Mouse (Mus musculus) CH12.LX (cell line): ENCODE results near the gene Hsf4. TPM values are rescaled to one million over a fixed set of nuclear protein-coding genes. Genes with fewer than 3 reads are reported as not detected.

Source experiments
- DNase-seq: peaks from one replicate; pipeline ENCODE4 v3.0.0-alpha.2; 2013; ENCODE audit errors: extremely low read depth
- H3K27ac ChIP-seq: 2 replicates; pipeline ENCODE4 v1.5.1; 2012; ENCODE audit warnings: low read depth, mild to moderate bottlenecking, control low read depth, moderate library complexity; ENCODE audit not compliant: insufficient read depth
- H3K27me3 ChIP-seq: replicated peaks from 2 replicates; pipeline ENCODE3; 2012; ENCODE audit warnings: inconsistent platforms
- H3K36me3 ChIP-seq, 2 experiments: replicated peaks in 1 of 2; 2 replicates each; pipeline versions ENCODE3 to v1.6.1; 2012; ENCODE audit warnings: inconsistent platforms in 1 of 2, low read length in 1 of 2, mild to moderate bottlenecking in 1 of 2, mixed read lengths in 1 of 2, moderate library complexity in 1 of 2; ENCODE audit not compliant: control insufficient read depth in 1 of 2, insufficient read depth in 1 of 2
- H3K4me1 ChIP-seq, 2 experiments: 2 replicates each; pipeline ENCODE4 v1.6.1; 2012; ENCODE audit warnings: inconsistent platforms in 1 of 2, moderate library complexity in 1 of 2; ENCODE audit not compliant: insufficient read depth in 2 of 2, control insufficient read depth in 1 of 2
- H3K4me2 ChIP-seq: 2 replicates; pipeline ENCODE4 v1.6.1; 2012; ENCODE audit warnings: low read depth, mild to moderate bottlenecking, control low read depth; ENCODE audit not compliant: poor library complexity, insufficient read depth, severe bottlenecking
- H3K4me3 ChIP-seq, 3 experiments: fragments of 150-350 bp in 1 of 3; sonication (generic) in 1 of 3; replicated peaks in 1 of 3; 2 replicates each; pipeline versions ENCODE3 to v1.5.1; 2011 to 2012; ENCODE audit warnings: low read depth in 2 of 3, low read length in 2 of 3, mild to moderate bottlenecking in 2 of 3, moderate library complexity in 2 of 3, control low read depth in 1 of 3, improper control_type of control experiment in 1 of 3, inconsistent platforms in 1 of 3, mixed read lengths in 1 of 3; ENCODE audit not compliant: poor library complexity in 1 of 3
- H3K79me2 ChIP-seq: replicated peaks from 2 replicates; pipeline ENCODE4 v1.6.1; 2012; ENCODE audit warnings: mild to moderate bottlenecking, moderate library complexity; ENCODE audit not compliant: control insufficient read depth, poor library complexity, insufficient read depth, severe bottlenecking; ENCODE audit errors: extremely low read depth
- H3K9ac ChIP-seq: 2 replicates; pipeline ENCODE4 v1.6.1; 2012; ENCODE audit warnings: low read depth, mild to moderate bottlenecking, control low read depth, moderate library complexity; ENCODE audit not compliant: insufficient read depth
- H3K9me3 ChIP-seq: replicated peaks from 2 replicates; pipeline ENCODE3; 2012; ENCODE audit warnings: low read length, inconsistent platforms, mixed read lengths
- BHLHE40 ChIP-seq: IDR thresholded peaks from 2 replicates; pipeline ENCODE4 v1.6.1; 2011; ENCODE audit warnings: mild to moderate bottlenecking, low read depth, low read length, improper control_type of control experiment
- CHD2 ChIP-seq: IDR thresholded peaks from 2 replicates; pipeline ENCODE4 v1.6.1; 2011; ENCODE audit warnings: low read length, improper control_type of control experiment
- CTCF ChIP-seq, 2 experiments: IDR thresholded peaks in 1 of 2; conservative IDR thresholded peaks in 1 of 2; 2 replicates each; pipeline ENCODE4 v1.5.1; 2011 to 2012; ENCODE audit warnings: low read depth in 2 of 2, low read length in 2 of 2, improper control_type of control experiment in 1 of 2, inconsistent platforms in 1 of 2, mild to moderate bottlenecking in 1 of 2, moderate library complexity in 1 of 2
- E2F4 ChIP-seq: IDR thresholded peaks from 2 replicates; pipeline ENCODE4 v1.6.1; 2011; ENCODE audit warnings: low read depth, low read length, improper control_type of control experiment; ENCODE audit not compliant: insufficient replicate concordance
- EP300 ChIP-seq: IDR thresholded peaks from 2 replicates; pipeline ENCODE4 v1.6.1; 2011; ENCODE audit warnings: low read length, improper control_type of control experiment
- ETS1 ChIP-seq: conservative IDR thresholded peaks from 2 replicates; pipeline ENCODE4 v1.6.1; 2012; ENCODE audit warnings: low read depth, mild to moderate bottlenecking, inconsistent platforms, low read length, improper control_type of control experiment, moderate library complexity
- GABPA ChIP-seq: IDR thresholded peaks from 2 replicates; pipeline ENCODE4 v1.6.1; 2012; ENCODE audit warnings: low read depth, low read length, improper control_type of control experiment, inconsistent platforms; ENCODE audit not compliant: insufficient replicate concordance
- KAT2A ChIP-seq: IDR thresholded peaks from 2 replicates; pipeline ENCODE4 v1.6.1; 2012; ENCODE audit warnings: low read length, improper control_type of control experiment, inconsistent platforms; ENCODE audit not compliant: insufficient replicate concordance
- MAFK ChIP-seq: IDR thresholded peaks from 2 replicates; pipeline ENCODE4 v1.6.1; 2011; ENCODE audit warnings: low read length, improper control_type of control experiment; ENCODE audit not compliant: insufficient replicate concordance
- MAX ChIP-seq: IDR thresholded peaks from 2 replicates; pipeline ENCODE4 v1.6.1; 2011; ENCODE audit warnings: low read length, improper control_type of control experiment
- MYC ChIP-seq: IDR thresholded peaks from 2 replicates; pipeline ENCODE4 v1.6.1; 2011; ENCODE audit warnings: low read depth, mild to moderate bottlenecking, improper control_type of control experiment, low read length
- PAX5 ChIP-seq: IDR thresholded peaks from 2 replicates; pipeline ENCODE4 v1.6.1; 2012; ENCODE audit warnings: low read length, inconsistent platforms, mixed read lengths
- POLR2AphosphoS2 ChIP-seq: IDR thresholded peaks from 2 replicates; pipeline ENCODE4 v1.6.1; 2011; ENCODE audit warnings: low read depth, low read length, improper control_type of control experiment
- RCOR1 ChIP-seq: conservative IDR thresholded peaks from 2 replicates; pipeline ENCODE4 v1.6.1; 2012; ENCODE audit warnings: low read depth, mild to moderate bottlenecking, inconsistent platforms, low read length, improper control_type of control experiment
- SMC3 ChIP-seq: IDR thresholded peaks from 2 replicates; pipeline ENCODE4 v1.6.1; 2011; ENCODE audit warnings: low read depth, low read length, improper control_type of control experiment
- UBTF ChIP-seq: IDR thresholded peaks from 2 replicates; pipeline ENCODE4 v1.6.1; 2012; ENCODE audit warnings: low read depth, mild to moderate bottlenecking, inconsistent platforms, low read length, improper control_type of control experiment, moderate library complexity
- USF2 ChIP-seq: conservative IDR thresholded peaks from 2 replicates; pipeline ENCODE4 v1.6.1; 2011; ENCODE audit warnings: low read depth, low read length, improper control_type of control experiment
- ZMIZ1 ChIP-seq: IDR thresholded peaks from 2 replicates; pipeline ENCODE4 v1.6.1; 2012; ENCODE audit warnings: low read depth, mild to moderate bottlenecking, inconsistent platforms, low read length, improper control_type of control experiment
- ZNF384 ChIP-seq: IDR thresholded peaks from 2 replicates; pipeline ENCODE4 v1.6.1; 2012; ENCODE audit warnings: low read depth, low read length, improper control_type of control experiment, inconsistent platforms
- dilution Hi-C: fragments of 300-500 bp; cut with MboI; formaldehyde crosslinking; loops from 2 replicates; pipeline ENCODE4 v1.14.3; 2020; ENCODE audit warnings: low sequenced_read_pairs; ENCODE audit not compliant: extremely low pct_unique_long_range_greater_than_20kb, extremely low pct_ligation_motif_present
- in situ Hi-C: fragments of 300-500 bp; cut with MboI; formaldehyde crosslinking; loops from 3 replicates; pipeline ENCODE4 v1.14.3; 2019; ENCODE audit warnings: low sequenced_read_pairs, low pct_ligation_motif_present, low pct_unique_long_range_greater_than_20kb, mixed read lengths
- polyA plus RNA-seq: library from polyadenylated mRNA; unstranded; fragments of >175 nt; gene quantifications from 2 replicates; pipeline ENCODE4 v1.2.1, GENCODE M21; 2012; ENCODE audit warnings: low read depth; ENCODE audit not compliant: insufficient read length
- total RNA-seq, 2 experiments: library from RNA; depleted of rRNA; stranded (reverse); fragments of 300-350 nt in 1 of 2; fragments of >200 nt in 1 of 2; gene quantifications; 2 replicates each; pipeline ENCODE4 v1.2.3; 2012 to 2014

The Hsf4 gene
- total and polyA plus RNA-seq, 3 experiments: 0.08 TPM; not detected in 2

GRCm38 (mm10) chr8:105237442-105238142, 32.0 kb upstream of the Hsf4 start:
- dilution Hi-C loops (no loop called here), in situ Hi-C loops (no loop called here)
- no peak overlapping the region for H3K4me2 ChIP-seq
- no peaks in the 10 kb centered on the region for H3K9me3 ChIP-seq
- H3K79me2 ChIP-seq: no peaks in the 10 kb centered on the region
- no peak overlapping the region for H3K9ac ChIP-seq
- H3K27me3 ChIP-seq: no peaks in the 10 kb centered on the region
- no peak overlapping the region for H3K4me3 ChIP-seq
- TF ChIP-seq UBTF (no peak), SMC3 (no peak), EP300 (no peak)
- DNase-seq: no peak
- peaks cover 47 to 81% of the 10 kb centered on the region in 2 experiments for H3K36me3 ChIP-seq
- H3K4me1 ChIP-seq: peaks cover 0 to 3% of the 10 kb centered on the region in 2 experiments; a peak in 1 of 4 replicates
- H3K27ac ChIP-seq: no peak overlapping the region

DNA sequence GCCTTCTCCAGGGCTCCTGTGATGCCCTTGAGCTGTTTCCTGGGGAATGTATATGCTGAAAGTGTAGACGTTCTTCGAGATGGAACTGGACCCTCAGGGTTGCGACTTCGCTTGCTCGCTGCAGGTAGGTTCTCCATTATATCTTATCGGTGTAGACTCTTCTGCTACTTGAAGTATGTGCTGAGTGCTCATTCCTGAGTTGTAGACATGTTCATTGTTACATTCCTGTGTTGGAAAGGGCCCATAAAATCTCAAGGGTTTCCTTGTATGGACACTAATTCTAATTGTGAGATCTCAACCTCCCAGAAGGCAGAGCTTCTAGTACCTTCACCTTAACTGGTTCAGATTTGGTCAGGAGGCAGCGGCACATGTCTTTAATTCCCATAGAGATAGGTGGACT, 28.6 kb upstream of the Hsf4 start:
- dilution Hi-C loops (no loop called here), in situ Hi-C loops (no loop called here)
- Histone ChIP-seq H3K4me2 (no peak overlapping the region), H3K9me3 (no peaks in the 10 kb centered on the region), H3K36me3 (peaks cover 35 to 81% of the 10 kb centered on the region in 2 experiments), H3K4me3 (no peak overlapping the region), H3K79me2 (no peaks in the 10 kb centered on the region), H3K27me3 (no peaks in the 10 kb centered on the region), H3K9ac (no peak overlapping the region), H3K4me1 (no peaks in the 10 kb centered on the region), H3K27ac (no peak overlapping the region)
- TF ChIP-seq MAFK (no peak), POLR2AphosphoS2 (no peak), BHLHE40 (no peak), CHD2 (no peak), CTCF (conservative IDR thresholded peaks at IDR 0.05 in 1 of 2, IDR thresholded peaks at IDR 0.05 in 1 of 2; ENCODE audit: low read depth in 2 of 2, low read length in 2 of 2) (no peak)
- no peak for DNase-seq

DNA sequence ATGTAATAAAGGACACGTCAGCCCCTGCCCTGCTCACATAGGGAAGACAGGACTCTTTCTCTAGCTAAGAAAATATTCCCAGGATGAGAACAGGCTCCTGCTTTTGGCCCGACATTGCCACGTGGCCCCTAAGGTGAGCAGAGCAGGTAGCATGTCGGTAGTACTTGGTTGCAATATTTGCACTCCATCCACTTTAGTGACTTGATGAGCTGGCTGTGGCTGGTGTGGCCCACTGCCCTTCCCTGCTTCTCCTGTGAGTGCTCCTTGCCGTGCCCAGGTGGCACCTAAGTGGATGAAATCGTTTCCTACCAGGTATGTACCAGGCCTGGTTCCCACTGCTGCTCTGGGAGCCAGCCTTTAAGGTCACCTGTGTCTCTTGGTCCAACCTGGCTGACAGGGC, 17.6 kb upstream of the Hsf4 start:
- TF ChIP-seq MYC: no peak
- TF ChIP-seq ZNF384: no peak
- no peak for TF ChIP-seq E2F4
- no peak for TF ChIP-seq GABPA
- no peak for TF ChIP-seq USF2
- TF ChIP-seq POLR2AphosphoS2: no peak
- no peak for TF ChIP-seq ZMIZ1
- TF ChIP-seq MAX: no peak
- TF ChIP-seq ETS1: no peak
- no peak for TF ChIP-seq PAX5
- TF ChIP-seq RCOR1: no peak
- TF ChIP-seq KAT2A: no peak
- no peak for TF ChIP-seq SMC3
- TF ChIP-seq, all 38 proteins: peak for 0
- Histone ChIP-seq H3K9me3 (no peaks in the 10 kb centered on the region), H3K4me1 (peaks cover 7 to 17% of the 10 kb centered on the region in 2 experiments), H3K79me2 (no peaks in the 10 kb centered on the region), H3K4me2 (no peak overlapping the region), H3K27me3 (no peaks in the 10 kb centered on the region), H3K36me3 (peaks cover 49 to 88% of the 10 kb centered on the region in 2 experiments), H3K9ac (no peak overlapping the region), H3K4me3 (no peak overlapping the region), H3K27ac (no peak overlapping the region)
- dilution Hi-C loops (no loop called here), in situ Hi-C loops (no loop called here)
- no peak for DNase-seq
